Mouse (Mus musculus) testis, adult 2 months (tissue): Measurements from ENCODE around the gene Taf8. TPM values are rescaled to one million over a fixed set of nuclear protein-coding genes. Genes with fewer than 3 reads are reported as not detected.
A peak's percentile ranks its signal among the peaks of the same experiment; 100 is the strongest.

Source experiments
- H3K27ac ChIP-seq: fragments of 200-500 bp; 2 replicates; pipeline ENCODE4 v1.5.1; 2012; ENCODE audit warnings: low read depth, low read length; ENCODE audit not compliant: control insufficient read depth, insufficient read depth
- H3K27me3 ChIP-seq: fragments of 200-500 bp; 2 replicates; pipeline ENCODE4 v1.6.1; 2012; ENCODE audit warnings: mild to moderate bottlenecking, low read length, moderate library complexity; ENCODE audit not compliant: control insufficient read depth, insufficient read depth
- H3K36me3 ChIP-seq: fragments of 200-500 bp; 2 replicates; pipeline ENCODE4 v1.6.1; 2012; ENCODE audit warnings: mild to moderate bottlenecking, low read length; ENCODE audit not compliant: control insufficient read depth, insufficient read depth
- H3K4me1 ChIP-seq: fragments of 200-500 bp; 2 replicates; pipeline ENCODE4 v1.6.1; 2012; ENCODE audit warnings: low read length; ENCODE audit not compliant: control insufficient read depth, insufficient read depth
- H3K4me3 ChIP-seq: fragments of 200-500 bp; 2 replicates; pipeline ENCODE4 v1.5.1; 2012; ENCODE audit warnings: low read depth, mild to moderate bottlenecking, low read length, moderate library complexity, mixed read lengths; ENCODE audit not compliant: control insufficient read depth
- CTCF ChIP-seq: fragments of 200-500 bp; IDR thresholded peaks from 2 replicates; pipeline ENCODE4 v1.5.1; 2012; ENCODE audit warnings: low read depth, mild to moderate bottlenecking, inconsistent platforms, low read length, moderate library complexity; ENCODE audit not compliant: control insufficient read depth, insufficient read depth, insufficient replicate concordance
- POLR2A ChIP-seq: fragments of 200-500 bp; IDR thresholded peaks from 2 replicates; pipeline ENCODE4 v1.6.1; 2012; ENCODE audit warnings: low read depth, mild to moderate bottlenecking, inconsistent platforms, low read length, moderate library complexity; ENCODE audit not compliant: control insufficient read depth
- polyA plus RNA-seq: library from polyadenylated mRNA; depleted of rRNA; stranded (reverse); fragments of >200 nt; gene quantifications from 2 replicates; pipeline ENCODE4 v1.2.3, GENCODE M21; 2012

Taf8 gene
- polyA plus RNA-seq, 1 experiment, result 15.3 TPM

DNA sequence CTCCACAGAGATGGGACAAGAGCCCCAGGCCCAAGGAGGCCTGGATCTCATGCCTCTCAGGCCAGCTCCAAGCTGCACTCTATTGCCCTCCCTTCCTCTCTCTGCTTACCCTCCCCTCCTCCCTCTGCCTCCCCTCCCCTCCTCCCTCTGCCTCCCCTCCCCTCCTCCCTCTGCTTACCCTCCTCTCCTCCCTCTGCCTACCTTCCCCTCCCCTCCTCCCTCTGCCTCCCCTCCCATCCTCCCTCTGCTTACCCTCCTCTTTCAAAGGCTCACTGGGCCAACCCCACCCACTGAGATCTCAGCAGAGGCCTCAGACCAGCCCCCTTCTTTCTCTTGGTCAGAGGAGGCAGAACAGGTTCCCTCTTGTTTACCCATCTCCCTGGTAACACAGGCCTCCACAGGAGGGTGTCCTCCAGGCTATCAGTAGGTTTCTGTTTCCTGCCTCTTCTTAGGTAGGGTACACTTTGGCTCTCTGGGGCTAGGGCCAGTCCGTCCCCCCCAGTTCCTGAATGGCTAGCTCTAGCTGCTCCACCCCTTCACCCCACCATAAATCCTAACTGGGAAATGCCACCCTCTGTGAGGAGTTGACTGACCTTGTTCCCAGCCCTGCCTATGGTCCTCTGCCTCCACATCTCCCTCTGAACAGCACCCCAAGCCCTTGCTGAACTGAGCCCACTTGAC, 17.7 kb downstream of the Taf8 start:
- no peak for TF ChIP-seq CTCF
- TF ChIP-seq POLR2A, result no peak
- Histone ChIP-seq H3K4me3 (no peak overlapping the region), H3K27me3 (no peaks in the 10 kb centered on the region), H3K36me3 (peaks cover 1% of the 10 kb centered on the region), H3K27ac (no peak overlapping the region), H3K4me1 (peaks cover 5% of the 10 kb centered on the region)

DNA sequence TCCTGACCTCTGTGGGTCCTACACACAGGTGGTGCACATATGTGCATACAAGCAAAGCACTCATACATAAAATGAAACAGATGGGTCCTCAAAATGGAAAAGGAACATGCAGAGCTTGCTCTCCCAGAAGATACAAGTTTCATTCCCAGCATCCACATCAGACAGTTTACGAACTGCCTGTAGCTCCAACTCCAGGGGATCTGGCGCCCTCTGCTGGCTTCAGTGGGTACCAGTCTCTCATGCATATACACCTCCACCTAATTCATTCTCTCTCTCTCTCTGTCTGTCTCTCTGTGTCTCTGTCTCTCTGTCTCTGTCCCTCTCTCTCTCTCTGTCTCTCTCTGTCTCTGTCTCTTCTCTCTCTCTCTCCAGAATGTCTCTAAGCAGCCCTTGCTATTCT, 19.7 kb downstream of the Taf8 start:
- TF ChIP-seq POLR2A (no peak), CTCF (peak; percentile 80; the same call in 1 of the 2 replicates)
- no peak overlapping the region for H3K27ac ChIP-seq

DNA sequence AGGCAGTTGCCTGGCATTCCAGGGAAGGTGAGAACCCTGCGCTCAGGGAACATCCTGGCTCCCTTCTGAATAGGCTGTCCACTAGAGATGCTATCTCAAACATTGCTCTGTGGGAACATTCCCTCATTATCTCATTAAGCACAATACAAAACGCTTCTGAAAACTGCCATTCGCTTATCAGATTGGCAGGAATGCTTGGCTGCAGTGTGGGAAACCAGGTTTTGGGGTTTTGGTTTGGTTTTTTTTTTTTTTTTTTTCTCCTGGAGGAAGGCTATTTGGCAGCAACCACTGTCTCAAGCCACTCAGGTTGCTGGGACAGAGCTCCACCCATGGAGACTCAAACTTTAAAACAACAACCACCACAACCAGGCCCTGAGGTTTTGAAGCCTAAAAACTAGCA, 22.2 kb downstream of the Taf8 start:
- H3K27me3 ChIP-seq, result no peaks in the 10 kb centered on the region
- no peak overlapping the region for H3K27ac ChIP-seq
- no peak overlapping the region for H3K4me3 ChIP-seq
- TF ChIP-seq CTCF (no peak), POLR2A (no peak)
- peaks cover 2% of the 10 kb centered on the region for H3K4me1 ChIP-seq
- no peaks in the 10 kb centered on the region for H3K36me3 ChIP-seq

More for the DNA sequence above, 19.7 kb downstream of the Taf8 start:
- H3K36me3 ChIP-seq, result no peaks in the 10 kb centered on the region
- peaks cover 5% of the 10 kb centered on the region for H3K4me1 ChIP-seq
- H3K27me3 ChIP-seq, result no peaks in the 10 kb centered on the region
- H3K4me3 ChIP-seq, result no peak overlapping the region

DNA sequence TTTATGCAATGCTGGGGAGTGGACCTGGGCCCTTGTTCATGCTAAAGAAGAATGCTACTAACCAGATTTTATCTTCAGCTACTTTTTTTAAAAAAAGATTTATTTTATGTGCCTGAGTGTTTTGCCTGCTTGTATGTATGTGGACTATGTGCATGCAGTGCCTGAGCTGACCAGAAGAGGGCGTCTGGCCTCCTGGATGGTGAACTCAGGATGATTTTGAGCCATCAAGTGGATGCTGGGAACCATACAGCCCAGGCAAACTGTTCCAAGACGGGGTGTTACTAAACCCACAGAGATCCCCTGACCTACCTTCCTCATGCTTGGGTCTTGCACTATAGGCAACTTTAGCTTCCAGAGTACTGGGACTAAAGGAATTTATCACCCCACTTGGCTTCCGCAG, 26.4 kb downstream of the Taf8 start:
- Histone ChIP-seq H3K36me3 (no peaks in the 10 kb centered on the region), H3K4me1 (no peaks in the 10 kb centered on the region), H3K4me3 (no peak overlapping the region), H3K27ac (no peak overlapping the region), H3K27me3 (no peaks in the 10 kb centered on the region)
- TF ChIP-seq POLR2A (no peak), CTCF (peak; percentile 89; the same call in 1 of the 2 replicates)

DNA sequence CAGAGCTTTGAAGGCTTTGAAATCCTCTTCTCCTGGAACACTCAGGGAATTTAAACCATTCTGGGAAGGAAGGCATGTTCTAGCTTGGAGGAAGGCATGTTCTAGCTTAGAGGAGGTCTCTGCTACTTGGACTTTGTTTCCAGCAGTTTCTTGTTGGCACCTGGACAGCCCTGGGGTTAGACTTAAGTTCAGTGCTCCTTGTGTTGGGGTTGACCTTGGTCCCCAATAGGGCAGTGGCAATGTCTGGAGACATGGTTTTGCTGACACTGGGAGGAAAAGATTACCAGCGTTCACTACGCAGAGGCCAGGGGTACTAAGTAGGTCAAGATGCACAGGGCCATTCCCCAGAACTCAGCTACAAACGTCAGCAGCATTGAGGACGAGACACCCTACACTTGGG, 26.9 kb downstream of the Taf8 start:
- Histone ChIP-seq H3K4me1 (no peaks in the 10 kb centered on the region; the same call in 1 of the 2 replicates), H3K27ac (no peak overlapping the region), H3K4me3 (no peak overlapping the region), H3K27me3 (no peaks in the 10 kb centered on the region), H3K36me3 (no peaks in the 10 kb centered on the region)
- no peak for TF ChIP-seq CTCF
- no peak for TF ChIP-seq POLR2A

DNA sequence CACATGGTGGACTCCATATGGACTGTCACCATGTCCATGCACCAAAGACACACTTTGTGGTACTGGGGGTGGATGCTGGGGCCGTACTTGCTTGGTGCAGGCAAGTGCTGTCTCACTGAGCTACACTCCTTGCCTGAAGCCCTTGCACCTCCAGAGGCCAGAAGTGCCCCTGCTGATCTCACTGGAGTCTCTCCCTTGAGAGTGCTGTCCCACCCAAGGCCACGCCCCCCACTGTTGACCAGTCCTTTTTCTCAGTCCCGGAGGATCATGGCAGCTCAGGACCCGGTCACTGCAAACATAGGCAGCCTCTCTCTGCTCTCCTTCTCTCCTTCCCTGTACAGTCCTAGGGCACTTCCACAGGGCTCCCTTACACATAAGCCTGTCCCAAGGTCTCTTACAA, 27.8 kb downstream of the Taf8 start:
- H3K4me1 ChIP-seq, result peaks cover under 1% of the 10 kb centered on the region; the same call in 1 of the 2 replicates

DNA sequence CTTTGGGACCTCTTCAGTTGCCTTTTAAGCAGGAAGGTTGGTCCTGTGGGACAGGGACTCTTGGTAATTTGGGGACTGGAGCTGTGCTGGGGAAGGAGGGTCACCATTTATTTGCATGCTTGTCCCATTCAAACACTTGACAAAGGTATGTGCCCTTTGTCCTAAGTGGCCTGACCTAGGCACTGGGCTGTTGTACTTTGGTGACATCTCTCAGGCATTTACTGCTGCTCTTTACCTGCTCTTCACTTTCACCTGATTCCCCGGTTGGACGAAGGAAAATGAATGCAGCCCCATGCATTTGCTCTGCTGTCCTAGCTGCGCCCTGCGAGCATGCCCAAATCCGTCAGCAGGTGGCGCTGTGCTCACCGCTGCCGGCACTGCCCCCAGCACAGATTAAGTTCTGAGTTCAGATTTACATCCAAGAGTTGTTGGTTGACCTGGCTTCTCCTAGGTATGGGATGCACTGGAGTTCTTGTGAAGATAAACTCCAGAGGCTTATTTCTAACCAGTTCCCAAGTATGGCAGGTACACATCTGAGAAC, 28.6 kb downstream of the Taf8 start:
- no peak overlapping the region for H3K27ac ChIP-seq
- no peak overlapping the region for H3K4me3 ChIP-seq
- no peaks in the 10 kb centered on the region for H3K36me3 ChIP-seq
- H3K4me1 ChIP-seq, result peaks cover 8% of the 10 kb centered on the region
- no peaks in the 10 kb centered on the region for H3K27me3 ChIP-seq
- TF ChIP-seq CTCF (peak; percentile 97), POLR2A (no peak)

More for the DNA sequence above, 27.8 kb downstream of the Taf8 start:
- no peaks in the 10 kb centered on the region for H3K36me3 ChIP-seq
- no peak overlapping the region for H3K27ac ChIP-seq
- TF ChIP-seq POLR2A, result no peak
- no peak for TF ChIP-seq CTCF
- H3K4me3 ChIP-seq, result no peak overlapping the region
- H3K27me3 ChIP-seq, result no peaks in the 10 kb centered on the region
